Mouse (Mus musculus) liver, embryonic 12.5 days (tissue): ENCODE data around the gene Gm49354. TPM values are rescaled to one million over a fixed set of nuclear protein-coding genes. Genes with fewer than 3 reads are reported as not detected.
"Not testable (repeated sequence)": the region's sequence is repeated elsewhere in the genome, so short reads cannot be mapped to it uniquely, and the experiment has no call there.

ENCODE experiments used
- ATAC-seq: fragments of 200-750 bp; cut with Nextera tagmentation; 2 replicates; pipeline ENCODE4 v1.8.0; 2017; ENCODE audit warnings: moderate number of reproducible peaks, mild to moderate bottlenecking, moderate library complexity
- H3K27ac ChIP-seq: fragments of 300-500 bp; sonication (generic); 2 replicates; pipeline ENCODE4 v1.5.1; 2016; ENCODE audit warnings: mild to moderate bottlenecking
- H3K27me3 ChIP-seq: fragments of 300-500 bp; sonication (generic); replicated peaks from 2 replicates; pipeline ENCODE4 v1.6.1; 2016; ENCODE audit warnings: mild to moderate bottlenecking, moderate library complexity
- H3K36me3 ChIP-seq: fragments of 300-500 bp; sonication (generic); 2 replicates; pipeline ENCODE4 v1.6.1; 2016; ENCODE audit warnings: mild to moderate bottlenecking, moderate library complexity
- H3K4me1 ChIP-seq: fragments of 300-500 bp; sonication (generic); 2 replicates; pipeline ENCODE4 v1.6.1; 2016
- H3K4me2 ChIP-seq: fragments of 300-500 bp; sonication (generic); 2 replicates; pipeline ENCODE4 v1.6.1; 2016; ENCODE audit warnings: mild to moderate bottlenecking, moderate library complexity
- H3K4me3 ChIP-seq: fragments of 300-500 bp; sonication (generic); 2 replicates; pipeline ENCODE4 v1.5.1; 2016; ENCODE audit warnings: mild to moderate bottlenecking, moderate library complexity
- H3K9ac ChIP-seq: fragments of 300-500 bp; sonication (generic); 2 replicates; pipeline ENCODE4 v1.6.1; 2016; ENCODE audit warnings: mild to moderate bottlenecking, moderate library complexity
- H3K9me3 ChIP-seq: fragments of 300-500 bp; sonication (generic); replicated peaks from 2 replicates; pipeline ENCODE4 v1.6.1; 2016; ENCODE audit warnings: mild to moderate bottlenecking, moderate library complexity
- WGBS: fragments of 180-500 bp; shearing (Covaris S2); methylation state at CpG from one replicate; pipeline ENCODE4 v1.1.7; 2016; ENCODE audit not compliant: insufficient replicate concordance; 5-methylcytosine and 5-hydroxymethylcytosine counted together
- polyA plus RNA-seq: library from polyadenylated mRNA; unstranded; fragments of >200 nt; fragmentation: Nextera tagmentation; extraction: Ambion mirVana; gene quantifications from 2 replicates; pipeline ENCODE4 v1.2.1, GENCODE M21; 2016

Gm49354 gene
- polyA plus RNA-seq, 1 experiment from 2014 or later, result not detected

- Histone ChIP-seq H3K9me3 (no peaks in the 10 kb centered on the region), H3K4me2 (peak overlapping the region; percentile 46), H3K27me3 (no peaks in the 10 kb centered on the region), H3K27ac (peak overlapping the region; percentile 84), H3K36me3 (peaks cover 93% of the 10 kb centered on the region), H3K9ac (peak overlapping the region; percentile 55), H3K4me1 (peaks cover 73% of the 10 kb centered on the region), H3K4me3 (peak overlapping the region; percentile 18)
- 53% methylated on average over 7 of the region's 7 CpGs for WGBS
- peak; percentile 86 for ATAC-seq
Observed at GRCm38 (mm10) chr13:59762791-59763190, 19.3 kb downstream of the Gm49354 start.

DNA sequence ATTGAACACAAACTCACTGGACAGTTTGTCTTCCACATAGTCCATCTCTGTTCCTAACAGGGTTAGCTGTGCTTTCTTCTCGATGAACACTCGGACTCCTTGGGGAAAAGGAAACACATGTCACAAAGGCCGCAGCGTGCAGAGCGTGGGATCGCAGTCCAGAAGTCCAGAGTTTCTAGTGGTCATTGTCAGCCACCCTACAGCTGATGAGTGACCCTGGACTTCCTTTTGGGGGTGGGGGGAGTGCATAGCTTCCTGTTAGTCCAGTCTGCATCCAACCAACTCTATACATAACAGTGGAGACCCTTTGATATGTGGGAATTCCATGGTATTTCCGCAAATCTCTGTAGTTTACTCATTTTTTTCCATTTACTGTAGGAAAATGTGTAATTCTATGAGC is 25.1 kb downstream of the Gm49354 start:
- Histone ChIP-seq H3K4me3 (no peak overlapping the region), H3K27me3 (no peaks in the 10 kb centered on the region), H3K4me2 (no peak overlapping the region), H3K9me3 (no peaks in the 10 kb centered on the region), H3K4me1 (peaks cover 25% of the 10 kb centered on the region), H3K9ac (no peak overlapping the region), H3K36me3 (peaks cover 88% of the 10 kb centered on the region), H3K27ac (no peak overlapping the region)
- WGBS, result 90% methylated on average over 7 of the region's 7 CpGs
- peak; percentile 36; the same call in 1 of the 2 replicates for ATAC-seq

GRCm38 (mm10) chr13:59750310-59750709 is 31.7 kb downstream of the Gm49354 start:
- Histone ChIP-seq H3K36me3 (peaks cover 27% of the 10 kb centered on the region), H3K4me3 (no peak overlapping the region), H3K4me2 (no peak overlapping the region), H3K27me3 (peaks cover 4% of the 10 kb centered on the region; the same call in 1 of the 2 replicates), H3K27ac (no peak overlapping the region), H3K9ac (no peak overlapping the region), H3K4me1 (peaks cover 8% of the 10 kb centered on the region; the same call in 1 of the 2 replicates), H3K9me3 (no peaks in the 10 kb centered on the region)
- ATAC-seq, result no peak
- 66% methylated on average over 12 of the region's 12 CpGs for WGBS

GRCm38 (mm10) chr13:59746711-59747110 is 35.3 kb downstream of the Gm49354 start, which contains the start of gene 1700014D04Rik:
1700014D04Rik (minus strand) TSS chr13:59746752.
- no peak within 1 kb of the TSS for H3K27ac ChIP-seq
- no peak within 1 kb of the TSS for H3K4me2 ChIP-seq
- H3K4me3 ChIP-seq, result no peak within 1 kb of the TSS
- WGBS, result 85% methylated on average over 9 of the region's 9 CpGs
- no peak for ATAC-seq
- H3K36me3 ChIP-seq, result no peaks in the 10 kb centered on the region
- no peaks in the 10 kb centered on the region for H3K9me3 ChIP-seq
- peaks cover 4% of the 10 kb centered on the region for H3K27me3 ChIP-seq
- H3K4me1 ChIP-seq, result peaks cover 10% of the 10 kb centered on the region
- H3K9ac ChIP-seq, result no peak within 1 kb of the TSS

DNA sequence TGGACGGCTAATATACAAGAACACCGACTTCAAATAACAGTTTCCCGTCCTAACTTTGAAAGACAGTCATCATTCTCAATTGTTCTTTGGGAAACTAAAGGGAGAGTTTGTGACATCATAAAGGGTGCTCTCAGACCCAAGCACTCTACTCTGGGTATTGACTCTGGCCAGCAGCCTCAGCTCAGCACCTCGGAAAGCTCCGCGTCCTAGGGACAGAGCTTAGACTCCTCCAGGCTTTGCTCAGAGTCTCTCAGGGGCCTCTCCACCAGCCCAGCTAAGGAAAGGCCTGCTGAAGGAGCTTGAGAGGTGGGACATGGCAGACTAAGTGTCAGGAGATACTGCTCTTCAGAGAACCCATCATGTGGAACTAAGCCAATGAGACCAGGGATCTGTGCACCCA is 35.9 kb downstream of the Gm49354 start:
- Histone ChIP-seq H3K4me2 (no peak overlapping the region), H3K9me3 (no peaks in the 10 kb centered on the region), H3K36me3 (no peaks in the 10 kb centered on the region), H3K9ac (no peak overlapping the region), H3K4me1 (peaks cover 14% of the 10 kb centered on the region), H3K4me3 (no peak overlapping the region), H3K27me3 (peaks cover 4% of the 10 kb centered on the region), H3K27ac (no peak overlapping the region)
- peak; percentile 40; the same call in 1 of the 2 replicates for ATAC-seq
- 84% methylated on average over 6 of the region's 6 CpGs for WGBS

DNA sequence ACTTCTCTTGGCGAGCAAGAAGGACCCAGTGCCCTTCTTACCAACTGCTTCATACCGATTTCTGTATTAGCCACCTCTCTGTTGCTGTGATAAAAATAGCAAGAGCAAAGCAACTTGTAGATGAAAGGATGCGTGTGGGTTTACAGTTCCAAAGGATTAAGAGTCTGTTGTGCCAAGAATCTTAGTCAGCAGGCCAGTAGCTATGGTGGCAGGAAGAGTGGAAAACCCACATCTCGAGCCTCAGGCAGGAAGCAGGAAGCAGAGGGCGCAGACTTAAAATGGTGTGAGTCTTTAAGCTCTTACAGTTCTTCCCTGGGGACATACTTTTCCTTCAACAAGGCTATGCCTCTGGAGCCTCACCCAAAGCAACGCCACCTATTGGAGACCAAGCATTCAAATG is 36.6 kb downstream of the Gm49354 start:
- Histone ChIP-seq H3K4me3 (no peak overlapping the region), H3K9ac (no peak overlapping the region), H3K27me3 (peaks cover 4% of the 10 kb centered on the region), H3K9me3 (no peaks in the 10 kb centered on the region), H3K27ac (no peak overlapping the region), H3K4me1 (peaks cover 16% of the 10 kb centered on the region), H3K4me2 (no peak overlapping the region), H3K36me3 (no peaks in the 10 kb centered on the region)
- 54% methylated on average over 6 of the region's 6 CpGs for WGBS
- ATAC-seq, result no peak

DNA sequence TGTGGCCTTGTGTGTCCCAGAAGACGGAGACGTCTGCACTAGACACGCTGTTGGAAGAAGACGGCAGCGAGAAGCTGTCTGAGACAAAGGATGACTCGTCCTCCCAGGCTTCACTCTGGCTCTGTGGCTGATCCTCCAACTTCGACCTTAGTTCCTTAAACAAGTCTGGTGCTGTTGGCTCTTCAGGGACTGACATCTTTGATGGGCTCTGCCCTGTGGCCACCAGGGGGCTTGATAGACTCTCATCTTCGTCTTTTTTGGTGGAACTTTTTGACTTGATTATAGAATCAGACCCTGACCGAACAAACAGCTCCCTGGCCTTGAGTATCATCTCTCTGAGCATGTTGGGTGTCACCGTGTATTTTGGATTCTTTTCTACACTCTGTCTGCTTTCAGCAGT is 40.3 kb downstream of the Gm49354 start:
- Histone ChIP-seq H3K27ac (peak overlapping the region; percentile 39; the same call in 1 of the 2 replicates), H3K9me3 (no peaks in the 10 kb centered on the region), H3K27me3 (no peaks in the 10 kb centered on the region; the same call in none of the 2 replicates), H3K9ac (no peak overlapping the region), H3K4me3 (no peak overlapping the region), H3K4me1 (peaks cover 53% of the 10 kb centered on the region), H3K4me2 (no peak overlapping the region), H3K36me3 (no peaks in the 10 kb centered on the region)
- no peak for ATAC-seq
- WGBS, result 46% methylated on average over 10 of the region's 10 CpGs

DNA sequence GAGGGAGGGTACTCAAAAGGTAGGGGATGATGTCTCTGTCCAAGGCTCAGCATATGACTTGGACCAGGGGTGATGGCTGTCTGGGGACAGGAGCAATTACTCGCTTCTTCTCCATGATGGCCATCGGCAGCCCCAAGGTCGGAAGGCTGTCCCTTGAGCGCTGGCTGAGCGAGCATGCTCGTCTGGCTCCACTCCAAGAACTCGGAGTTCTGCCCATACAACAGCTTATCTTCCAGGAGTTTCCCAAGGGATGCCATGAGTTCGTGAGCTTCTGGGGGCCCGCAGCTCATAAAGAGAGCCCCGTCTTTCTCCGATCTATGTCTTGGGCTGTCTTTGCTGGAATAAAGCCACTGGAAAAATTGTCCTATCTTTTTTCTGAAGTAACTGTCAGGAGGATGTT is 40.9 kb downstream of the Gm49354 start:
- Histone ChIP-seq H3K27ac (no peak overlapping the region), H3K9me3 (no peaks in the 10 kb centered on the region), H3K27me3 (no peaks in the 10 kb centered on the region; the same call in none of the 2 replicates), H3K36me3 (no peaks in the 10 kb centered on the region), H3K4me2 (no peak overlapping the region), H3K4me1 (peaks cover 59% of the 10 kb centered on the region), H3K4me3 (no peak overlapping the region), H3K9ac (no peak overlapping the region)
- no peak for ATAC-seq
- 87% methylated on average over 11 of the region's 11 CpGs for WGBS

DNA sequence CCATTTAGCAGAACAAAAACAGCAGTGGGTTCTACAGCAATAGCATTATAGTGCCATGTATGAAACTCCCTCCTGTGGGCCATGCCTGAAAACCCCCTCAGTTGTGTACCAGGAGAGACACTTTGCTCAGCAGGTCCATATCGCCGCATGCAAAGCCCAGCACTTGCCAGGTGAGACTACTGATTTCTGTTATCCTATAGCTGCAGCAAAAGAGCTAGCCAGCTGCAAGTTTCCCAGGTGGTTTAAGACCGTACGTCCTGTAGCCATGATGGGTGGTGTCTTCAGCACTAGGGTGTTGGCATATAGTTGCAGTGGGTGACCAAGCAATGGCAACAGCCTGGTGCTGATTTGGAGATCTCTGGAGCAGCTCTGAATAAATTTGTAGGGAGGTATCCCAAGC is 42.6 kb downstream of the Gm49354 start:
- H3K27ac ChIP-seq, result peak overlapping the region; percentile 96
- peak overlapping the region; percentile 61 for H3K4me2 ChIP-seq
- H3K27me3 ChIP-seq, result no peaks in the 10 kb centered on the region; the same call in none of the 2 replicates
- no peaks in the 10 kb centered on the region for H3K36me3 ChIP-seq
- H3K9me3 ChIP-seq, result no peaks in the 10 kb centered on the region
- ATAC-seq, result peak; percentile 80
- WGBS, result 33% methylated on average over 4 of the region's 4 CpGs
- H3K9ac ChIP-seq, result peak overlapping the region; percentile 67; the same call in 1 of the 2 replicates
- no peak overlapping the region for H3K4me3 ChIP-seq
- H3K4me1 ChIP-seq, result peaks cover 76% of the 10 kb centered on the region

- H3K4me1 ChIP-seq, result peaks cover 86% of the 10 kb centered on the region
- H3K9ac ChIP-seq, result peak overlapping the region; percentile 67
- H3K36me3 ChIP-seq, result no peaks in the 10 kb centered on the region
- peak; percentile 89 for ATAC-seq
- H3K4me3 ChIP-seq, result peak overlapping the region; percentile 19
- peak overlapping the region; percentile 96 for H3K27ac ChIP-seq
- no peaks in the 10 kb centered on the region; the same call in 1 of the 2 replicates for H3K27me3 ChIP-seq
- WGBS, result 34% methylated on average over 2 of the region's 2 CpGs
- H3K9me3 ChIP-seq, result no peaks in the 10 kb centered on the region
- H3K4me2 ChIP-seq, result peak overlapping the region; percentile 61
Observed at GRCm38 (mm10) chr13:59738455-59738854, 43.6 kb downstream of the Gm49354 start.

DNA sequence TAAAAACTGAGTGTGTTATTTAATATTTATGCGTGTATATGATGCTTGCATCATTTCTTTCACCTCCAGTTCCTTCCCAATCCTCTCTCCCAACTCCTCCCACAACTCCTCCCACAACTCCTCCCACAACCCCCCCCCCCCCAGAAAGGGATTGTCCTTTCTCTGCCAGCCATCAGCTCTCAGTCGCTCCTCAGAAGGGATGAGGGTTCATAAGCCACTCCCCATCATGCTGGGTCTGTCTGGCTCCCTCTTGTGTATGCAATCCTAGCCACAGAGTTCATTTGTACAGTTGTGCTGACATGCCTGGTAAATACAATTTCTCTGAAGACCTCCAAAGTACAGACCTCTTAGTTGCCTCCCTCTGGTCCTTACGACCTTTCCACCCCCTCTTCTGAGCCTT is 46.9 kb downstream of the Gm49354 start:
- Histone ChIP-seq H3K4me3 (no peak overlapping the region), H3K36me3 (no peaks in the 10 kb centered on the region), H3K9ac (no peak overlapping the region), H3K27ac (peak overlapping the region; percentile 96), H3K9me3 (no peaks in the 10 kb centered on the region), H3K27me3 (0 out of 2 replicates have a peak, but pooled peaks cover 4% of the 10 kb centered on the region), H3K4me2 (peak overlapping the region; percentile 50), H3K4me1 (peaks cover 94% of the 10 kb centered on the region)
- 24% methylated on average over 3 of the region's 3 CpGs for WGBS
- no peak for ATAC-seq

- Histone ChIP-seq H3K27ac (peak overlapping the region; percentile 96), H3K4me3 (0 out of 2 replicates have a peak overlapping the region, but pooled peaks have one; percentile 1), H3K4me2 (peak overlapping the region; percentile 50), H3K9ac (peak overlapping the region; percentile 42; the same call in 1 of the 2 replicates), H3K4me1 (peaks cover 86% of the 10 kb centered on the region)
- not testable (repeated sequence) for H3K9me3 ChIP-seq, H3K36me3 ChIP-seq, H3K27me3 ChIP-seq, ATAC-seq
- 11% methylated on average over 6 of the region's 6 CpGs for WGBS
Observed at GRCm38 (mm10) chr13:59734347-59734746, 47.7 kb downstream of the Gm49354 start.

- Histone ChIP-seq H3K36me3 (no peaks in the 10 kb centered on the region), H3K4me1 (peaks cover 86% of the 10 kb centered on the region), H3K4me2 (peak overlapping the region; percentile 50), H3K9ac (no peak overlapping the region), H3K9me3 (no peaks in the 10 kb centered on the region), H3K27ac (peak overlapping the region; percentile 58), H3K27me3 (0 out of 2 replicates have a peak, but pooled peaks cover 7% of the 10 kb centered on the region), H3K4me3 (no peak overlapping the region)
- ATAC-seq, result no peak
- WGBS, result 54% methylated on average over 4 of the region's 4 CpGs
Observed at GRCm38 (mm10) chr13:59733936-59734335, 48.1 kb downstream of the Gm49354 start.
